Mouse (Mus musculus) monocyte, adult 5-6 weeks (primary cell): ENCODE data around the gene Bcan. TPM values are rescaled to one million over a fixed set of nuclear protein-coding genes. Genes with fewer than 3 reads are reported as not detected.
A peak's percentile ranks its signal among the peaks of the same experiment; 100 is the strongest.

Experiments
- ATAC-seq: fragments of 153-309, 156-312 bp; replicated peaks from 2 replicates; pipeline ENCODE4 v1.8.0; 2017; ENCODE audit warnings: mild to moderate bottlenecking; ENCODE audit not compliant: low TSS enrichment, insufficient number of reproducible peaks, severe bottlenecking, poor library complexity, low FRiP score
- total RNA-seq: library from RNA; stranded (forward); fragments of 200-1000, 200-491, 200-594 nt; gene quantifications from 3 replicates; pipeline ENCODE4 v1.2.3, GENCODE M21; 2017

Bcan gene
- total RNA-seq, 1 experiment from 2014 or later = not detected

- no peak for ATAC-seq
These were observed 20.5 kb downstream of the Bcan start for GRCm38 (mm10) chr3:87979493-87979892.

- no peak for ATAC-seq
These were observed 25.5 kb downstream of the Bcan start for GRCm38 (mm10) chr3:87974381-87974987.

GRCm38 (mm10) chr3:87973593-87974380 lies 26.2 kb downstream of the Bcan start:
- no peak for ATAC-seq

GRCm38 (mm10) chr3:87972776-87973175 lies 27.3 kb downstream of the Bcan start:
- ATAC-seq = no peak

- no peak for ATAC-seq
These were observed 27.8 kb downstream of the Bcan start for GRCm38 (mm10) chr3:87972203-87972664.

GRCm38 (mm10) chr3:87971489-87972202 lies 28.4 kb downstream of the Bcan start:
- ATAC-seq = no peak

- ATAC-seq = no peak
These were observed 29.0 kb downstream of the Bcan start, which contains the start of gene Nes for GRCm38 (mm10) chr3:87970939-87971488. TSS of gene Nes (plus strand) at chr3:87971078.

- peak; percentile 58 for ATAC-seq
These were observed 29.7 kb downstream of the Bcan start for GRCm38 (mm10) chr3:87970184-87970938.

- ATAC-seq = peak; percentile 86
These were observed 39.3 kb downstream of the Bcan start for GRCm38 (mm10) chr3:87960586-87961191.

- no peak for ATAC-seq
These were observed 39.8 kb downstream of the Bcan start for GRCm38 (mm10) chr3:87960191-87960585.

- no peak for ATAC-seq
These were observed 40.7 kb downstream of the Bcan start for GRCm38 (mm10) chr3:87959371-87959770.

GRCm38 (mm10) chr3:87958967-87959366 lies 41.1 kb downstream of the Bcan start:
- no peak for ATAC-seq

- no peak for ATAC-seq
These were observed 41.6 kb downstream of the Bcan start for GRCm38 (mm10) chr3:87958476-87958875.

- ATAC-seq = no peak
These were observed 42.0 kb downstream of the Bcan start for GRCm38 (mm10) chr3:87958056-87958455.

GRCm38 (mm10) chr3:87952440-87952839 lies 47.6 kb downstream of the Bcan start:
- ATAC-seq = no peak

- ATAC-seq = no peak
These were observed 48.1 kb downstream of the Bcan start for GRCm38 (mm10) chr3:87951946-87952345.

GRCm38 (mm10) chr3:87949955-87950515 lies 50.0 kb downstream of the Bcan start:
- no peak for ATAC-seq
